Mouse (Mus musculus) right cerebral cortex, postnatal 36 days (tissue): Measurements from ENCODE around the gene Eif1.
"Not testable (repeated sequence)": the region's sequence is repeated elsewhere in the genome, so short reads cannot be mapped to it uniquely, and the experiment has no call there.

Experiments
- DNase-seq, 2 experiments: peaks; one replicate each; pipeline ENCODE4 v3.0.0; 2022; ENCODE audit warnings: low spot score in 2 of 2, mixed read lengths in 1 of 2

Gene Eif1

GRCm38 (mm10) chr11:100319492-100320171 is at the start of gene Eif1:
Gene Eif1 (plus strand): TSS chr11:100319885.
- peak; percentile 99 for DNase-seq

- no peak for DNase-seq
These were observed 47.8 kb upstream of the Eif1 start for GRCm38 (mm10) chr11:100271878-100272277.

- DNase-seq = no peak
These were observed 45.0 kb upstream of the Eif1 start for GRCm38 (mm10) chr11:100274719-100275118.

- DNase-seq = no peak
These were observed 44.2 kb upstream of the Eif1 start for GRCm38 (mm10) chr11:100275466-100275865.

- DNase-seq = no peak
These were observed 41.8 kb upstream of the Eif1 start for GRCm38 (mm10) chr11:100277726-100278480.

- no peak for DNase-seq
These were observed 40.9 kb upstream of the Eif1 start for GRCm38 (mm10) chr11:100278759-100279158.

- DNase-seq = peak; percentile 73
These were observed 37.8 kb upstream of the Eif1 start for GRCm38 (mm10) chr11:100281596-100282544.

GRCm38 (mm10) chr11:100282549-100282948 is 37.1 kb upstream of the Eif1 start:
- DNase-seq = peak; percentile 18 to 40

GRCm38 (mm10) chr11:100284988-100285387 is 34.7 kb upstream of the Eif1 start:
- no peak for DNase-seq

- peak in 1 of 2 experiments; percentile 14 for DNase-seq
These were observed 32.7 kb upstream of the Eif1 start for GRCm38 (mm10) chr11:100287024-100287423.

- DNase-seq = no peak
These were observed 30.7 kb upstream of the Eif1 start for GRCm38 (mm10) chr11:100288942-100289341.

- DNase-seq = no peak
These were observed 29.4 kb upstream of the Eif1 start for GRCm38 (mm10) chr11:100290235-100290634.

- DNase-seq = no peak
These were observed 26.8 kb upstream of the Eif1 start for GRCm38 (mm10) chr11:100292884-100293283.

- peak; percentile 39 to 57 for DNase-seq
These were observed 24.4 kb upstream of the Eif1 start for GRCm38 (mm10) chr11:100295308-100295707.

- DNase-seq = no peak
These were observed 21.9 kb upstream of the Eif1 start for GRCm38 (mm10) chr11:100297801-100298200.

GRCm38 (mm10) chr11:100298274-100299036 is 21.2 kb upstream of the Eif1 start:
- DNase-seq = peak; percentile 61 to 80

- DNase-seq = no peak
These were observed 19.4 kb upstream of the Eif1 start for GRCm38 (mm10) chr11:100300293-100300692.

- no peak for DNase-seq
These were observed 18.4 kb upstream of the Eif1 start for GRCm38 (mm10) chr11:100301292-100301691.

- no peak for DNase-seq
These were observed 11.8 kb upstream of the Eif1 start for GRCm38 (mm10) chr11:100307900-100308299.

GRCm38 (mm10) chr11:100308672-100309071 is 11.0 kb upstream of the Eif1 start:
- DNase-seq = not testable (repeated sequence)

GRCm38 (mm10) chr11:100311656-100312055 is 8.0 kb upstream of the Eif1 start:
- no peak for DNase-seq
